Mouse (Mus musculus) B cell, adult 2 months (primary cell): Measurements from ENCODE around the gene Prpsap1.

Experiments used
- DNase-seq, 2 experiments: peaks; one replicate each; pipeline ENCODE4 v3.0.0; 2022

The Prpsap1 gene

GRCm38 (mm10) chr11:116493795-116494252 is at the start of gene Prpsap1:
Gene Prpsap1 (minus strand): TSS chr11:116494202.
- peak; percentile 71 to 77 for DNase-seq

DNA sequence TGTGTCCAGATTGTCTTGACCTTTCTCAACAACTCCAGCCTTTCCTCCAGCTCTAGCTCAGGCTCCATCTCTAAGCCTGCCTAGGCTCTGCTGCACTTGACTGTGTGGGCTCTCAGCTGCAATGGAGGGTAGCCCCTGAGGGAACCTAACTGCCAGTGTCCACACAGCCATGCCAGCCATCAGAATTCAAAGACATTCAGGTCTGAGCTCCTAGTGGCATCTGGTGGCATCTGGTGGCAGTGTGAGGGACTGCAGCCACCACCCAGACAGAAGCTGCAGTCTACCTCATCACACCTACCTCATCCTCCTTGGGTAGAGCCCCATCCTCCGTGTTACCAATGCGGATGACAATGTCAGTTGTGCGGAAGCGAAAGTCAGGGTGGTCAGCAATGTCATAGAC is 49.1 kb upstream of the Prpsap1 start:
- peak; percentile 19 to 30 for DNase-seq

- DNase-seq, result no peak
These were observed 47.2 kb upstream of the Prpsap1 start for GRCm38 (mm10) chr11:116541183-116541582.

DNA sequence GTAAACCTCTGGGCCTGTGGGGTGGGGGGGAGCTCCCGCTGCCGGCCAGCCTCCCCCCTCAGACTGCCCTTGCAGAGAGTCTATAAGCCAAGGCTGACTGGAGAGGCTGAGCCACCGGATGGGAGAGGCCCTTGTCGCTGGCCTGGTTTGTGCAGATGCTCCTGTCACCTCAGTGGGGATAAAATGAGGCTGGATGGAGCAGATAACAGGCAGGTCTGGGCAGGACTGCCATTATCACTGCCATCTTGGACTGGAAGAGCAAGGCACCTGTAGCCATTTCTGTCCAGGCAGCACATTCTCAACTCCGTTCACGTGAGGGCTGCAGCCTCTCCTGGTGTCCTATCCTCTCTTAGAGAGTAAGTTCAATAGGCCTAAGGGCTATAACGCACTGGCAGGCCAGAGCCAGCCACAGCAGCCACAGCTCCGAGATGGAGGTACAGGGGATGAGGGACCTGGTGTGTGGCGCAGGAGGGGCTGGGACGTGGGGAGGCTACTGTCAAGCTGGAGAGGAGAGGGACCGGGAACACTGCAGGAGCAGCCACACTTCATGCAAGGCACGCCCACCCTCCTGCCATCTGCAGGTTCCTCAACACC is 44.2 kb upstream of the Prpsap1 start:
- DNase-seq, result no peak

- DNase-seq, result no peak
These were observed 43.4 kb upstream of the Prpsap1 start for GRCm38 (mm10) chr11:116537388-116537787.

DNA sequence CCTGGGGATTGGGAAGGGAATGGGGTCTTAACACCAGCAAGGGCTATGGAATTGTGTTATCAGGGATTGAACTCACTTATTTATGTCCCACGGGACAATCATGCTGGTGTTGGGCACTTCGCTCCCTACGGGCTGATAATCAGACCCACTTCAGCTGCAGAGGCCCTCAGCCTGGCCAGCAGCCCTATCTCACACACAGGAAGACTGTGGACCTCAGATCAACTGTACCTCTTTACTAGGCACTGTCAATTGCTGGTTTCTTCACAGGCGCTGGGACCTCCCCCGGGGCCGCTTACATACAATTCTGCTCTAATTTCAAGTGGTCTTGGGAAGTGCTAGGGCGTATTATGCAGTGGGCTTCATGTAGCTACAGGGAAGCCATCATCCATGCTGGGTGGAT is 42.7 kb upstream of the Prpsap1 start:
- no peak for DNase-seq

DNA sequence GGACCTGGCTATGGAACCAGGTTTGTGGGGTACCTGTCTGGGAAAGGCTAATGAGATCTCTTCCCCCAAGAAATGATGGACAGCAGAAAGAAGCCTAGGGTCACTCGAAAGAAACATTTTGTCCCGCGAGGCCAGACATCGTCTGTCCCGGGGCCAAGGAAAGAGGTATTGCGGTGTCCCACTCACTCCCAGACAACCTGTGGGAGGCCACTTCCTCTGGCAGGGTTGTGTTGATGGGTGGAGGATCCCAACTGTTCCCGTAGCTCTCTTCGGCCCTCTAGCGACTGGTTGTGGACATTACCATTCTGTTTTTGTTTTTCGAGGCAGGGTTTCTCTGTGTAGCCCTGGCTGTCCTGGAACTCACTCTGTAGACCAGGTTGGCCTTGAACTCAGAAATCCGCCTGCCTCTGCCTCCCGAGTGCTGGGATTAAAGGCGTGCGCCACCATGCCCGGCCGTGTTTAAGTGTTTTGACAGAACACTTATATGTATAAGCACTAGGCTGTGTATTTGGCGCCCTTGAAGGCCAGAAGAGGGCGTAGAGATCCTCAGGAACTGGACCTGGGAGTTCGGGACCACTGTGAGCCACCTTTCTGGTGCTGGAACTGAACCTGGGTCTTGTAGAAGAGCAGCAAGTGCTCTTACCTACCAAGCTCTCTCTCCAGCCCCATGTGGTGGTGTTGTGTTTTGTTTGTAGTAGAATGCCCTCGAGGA is 40.3 kb upstream of the Prpsap1 start:
- peak; percentile 45 to 52 for DNase-seq

GRCm38 (mm10) chr11:116533341-116534153 is 39.5 kb upstream of the Prpsap1 start:
- DNase-seq, result peak; percentile 33 to 39

- peak; percentile 58 to 66 for DNase-seq
These were observed 38.9 kb upstream of the Prpsap1 start for GRCm38 (mm10) chr11:116532810-116533338.

- peak; percentile 51 to 53 for DNase-seq
These were observed 38.3 kb upstream of the Prpsap1 start for GRCm38 (mm10) chr11:116532262-116532809.

- DNase-seq, result peak; percentile 20 to 27
These were observed 37.6 kb upstream of the Prpsap1 start for GRCm38 (mm10) chr11:116531371-116532191.

DNA sequence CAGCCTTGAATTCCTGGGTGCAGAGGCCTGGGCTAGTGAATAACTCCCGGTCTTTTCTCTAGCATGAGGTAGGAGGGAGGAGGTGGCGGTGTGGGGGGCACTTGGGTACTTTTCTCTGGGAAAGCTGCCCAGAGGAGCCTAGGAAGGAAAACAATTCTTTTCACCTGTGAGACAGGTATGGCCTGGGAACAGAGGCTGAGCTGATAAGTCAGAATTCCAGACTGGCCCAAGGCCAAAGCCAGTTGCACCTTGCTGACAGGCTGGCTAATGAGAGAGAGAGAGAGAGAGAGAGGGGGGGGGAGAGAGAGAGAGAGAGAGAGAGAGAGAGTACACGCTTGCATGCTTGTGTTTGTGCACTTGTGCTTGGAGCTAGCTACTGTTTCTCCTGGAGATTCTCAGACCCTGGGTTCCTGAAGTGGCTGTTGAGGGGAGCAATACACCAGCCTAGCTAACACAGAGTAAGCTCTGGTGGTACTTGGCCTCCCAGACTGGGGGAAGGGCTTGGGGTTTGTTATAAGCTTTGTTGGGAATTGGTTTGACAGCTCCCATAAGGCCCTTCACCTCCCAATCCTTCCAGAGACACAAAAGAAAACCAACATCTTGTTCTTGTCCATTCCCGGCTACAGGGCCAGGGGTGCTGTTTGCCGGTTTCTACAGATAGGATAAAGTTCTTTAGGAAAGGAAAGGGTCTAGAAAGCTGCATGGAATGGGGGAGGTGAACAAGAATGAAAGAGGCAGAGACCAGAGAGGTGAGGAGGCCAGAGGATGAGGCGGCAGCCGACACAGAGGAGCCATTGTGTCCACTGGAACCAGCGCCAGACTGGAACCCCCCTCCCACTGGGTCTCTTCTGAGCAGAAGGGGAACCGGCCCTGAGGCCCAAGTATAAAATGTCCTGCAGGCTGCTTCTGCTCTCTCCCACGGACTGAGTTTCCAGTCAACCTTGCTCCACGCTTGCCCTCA is 36.5 kb upstream of the Prpsap1 start, which contains the start of gene Sphk1:
TSS of gene Sphk1 (plus strand) at position 739 of the 961 bp plus-strand sequence.
- DNase-seq, result no peak

- no peak for DNase-seq
These were observed 34.8 kb upstream of the Prpsap1 start for GRCm38 (mm10) chr11:116528636-116529320.

GRCm38 (mm10) chr11:116523699-116524189 is 29.7 kb upstream of the Prpsap1 start:
- no peak for DNase-seq

GRCm38 (mm10) chr11:116522886-116523698 is 29.1 kb upstream of the Prpsap1 start:
- DNase-seq, result no peak

DNA sequence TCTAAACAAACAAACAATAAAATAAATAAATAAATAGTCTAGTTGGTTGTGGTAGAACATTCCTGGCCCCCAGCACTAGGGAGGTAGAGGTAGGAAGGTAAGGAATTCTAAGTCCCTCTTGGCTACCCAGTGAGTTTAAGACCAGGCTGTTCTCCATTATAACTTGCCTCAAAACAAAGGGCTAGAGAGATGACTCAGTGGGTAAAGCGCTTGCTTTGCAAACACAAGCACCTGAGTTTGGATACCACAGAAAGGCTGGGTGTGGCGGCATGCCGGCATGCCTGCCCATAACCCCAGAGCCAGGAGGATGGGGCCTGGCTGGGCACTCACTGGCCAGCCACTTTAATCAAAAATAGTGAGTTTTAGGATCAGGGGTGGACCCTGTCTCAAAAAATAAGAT is 28.0 kb upstream of the Prpsap1 start:
- no peak for DNase-seq

DNA sequence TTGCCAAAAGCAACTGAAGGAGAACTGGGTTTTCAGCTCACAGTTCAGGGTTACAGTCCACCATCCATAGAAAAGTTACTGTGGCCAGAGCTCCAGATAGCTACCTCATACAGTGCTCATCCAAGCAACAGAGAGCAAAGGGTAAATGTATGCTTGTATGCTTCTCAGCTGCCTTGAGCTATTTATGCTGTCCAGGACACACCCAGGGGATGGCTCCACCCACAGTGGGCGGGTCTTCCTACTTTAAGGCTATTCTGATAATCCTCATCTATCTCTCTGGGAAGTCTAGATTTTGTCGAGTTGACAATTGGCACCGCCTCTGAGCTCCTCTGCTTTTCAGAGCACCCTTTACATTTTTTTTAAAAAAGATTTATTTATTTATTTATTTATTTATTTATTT is 27.1 kb upstream of the Prpsap1 start:
- DNase-seq, result peak; percentile 24 to 45

- no peak for DNase-seq
These were observed 24.5 kb upstream of the Prpsap1 start for GRCm38 (mm10) chr11:116518482-116518881.
